Mouse (Mus musculus): ENCODE measurements around the gene Akap6. TPM values are rescaled to one million over a fixed set of nuclear protein-coding genes. Genes with fewer than 3 reads are reported as not detected.

The Akap6 gene
- total RNA-seq, 1 experiment = 0.09 TPM

GRCm38 (mm10) chr12:52991745-52992144 is 292.6 kb downstream of the Akap6 start:
- in situ Hi-C loops (cut with MboI; ENCODE audit: low sequenced_read_pairs in 2 of 2, unreplicated experiment in 2 of 2) = no loop called here
- no peak for DNase-seq (ENCODE audit: low read depth, low spot score)

GRCm38 (mm10) chr12:53012336-53012735 is 313.2 kb downstream of the Akap6 start:
- Histone ChIP-seq H3K4me3 (ENCODE audit: insufficient read depth in 1 of 2, low read depth in 1 of 2, low read length in 2 of 2, poor library complexity in 1 of 2, severe bottlenecking in 1 of 2) (no peak overlapping the region), H3K9ac (ENCODE audit: insufficient read depth, low read depth, low read length, poor library complexity, severe bottlenecking) (no peak overlapping the region), H3K4me1 (ENCODE audit: control insufficient read depth in 2 of 2, insufficient read depth in 2 of 2, low read length in 2 of 2, poor library complexity in 1 of 2) (no peaks in the 10 kb centered on the region), H3K27ac (ENCODE audit: insufficient read depth, low read depth, low read length, poor library complexity, severe bottlenecking) (no peak overlapping the region), H3K9me3 (ENCODE audit: control insufficient read depth, insufficient read depth, low read depth, low read length) (no peaks in the 10 kb centered on the region), H3K36me3 (ENCODE audit: control insufficient read depth, insufficient read depth, low read length, poor library complexity, severe bottlenecking) (no peaks in the 10 kb centered on the region)
- in situ Hi-C loops (cut with MboI; ENCODE audit: low sequenced_read_pairs in 2 of 2, unreplicated experiment in 2 of 2) = no loop called here
- no peak for DNase-seq (ENCODE audit: low read depth, low spot score)
- TF ChIP-seq ZNF384 (IDR thresholded peaks at IDR 0.05; ENCODE audit: low read depth, low read length) (no peak), ZC3H11A (IDR thresholded peaks at IDR 0.05; ENCODE audit: borderline replicate concordance, low read depth, low read length) (no peak), HCFC1 (IDR thresholded peaks at IDR 0.05; ENCODE audit: borderline replicate concordance, insufficient read depth, low read length) (no peak), MAFK (IDR thresholded peaks at IDR 0.05; ENCODE audit: insufficient read depth, low read depth, low read length) (0 out of 2 replicates have a peak, but pooled peaks have one; percentile 14), CHD2 (IDR thresholded peaks at IDR 0.05; ENCODE audit: low read depth, low read length) (no peak)

More at GRCm38 (mm10) chr12:52991745-52992144, 292.6 kb downstream of the Akap6 start:
- no peaks in the 10 kb centered on the region for H3K4me1 ChIP-seq (ENCODE audit: control insufficient read depth in 2 of 2, insufficient read depth in 2 of 2, low read length in 2 of 2, poor library complexity in 1 of 2)
- no peak overlapping the region for H3K9ac ChIP-seq (ENCODE audit: insufficient read depth, low read depth, low read length, poor library complexity, severe bottlenecking)
- no peak overlapping the region for H3K4me3 ChIP-seq (ENCODE audit: insufficient read depth in 1 of 2, low read depth in 1 of 2, low read length in 2 of 2, poor library complexity in 1 of 2, severe bottlenecking in 1 of 2)
- no peak for TF ChIP-seq ZNF384 (IDR thresholded peaks at IDR 0.05; ENCODE audit: low read depth, low read length)
- no peak for TF ChIP-seq CHD2 (IDR thresholded peaks at IDR 0.05; ENCODE audit: low read depth, low read length)
- no peak for TF ChIP-seq HCFC1 (IDR thresholded peaks at IDR 0.05; ENCODE audit: borderline replicate concordance, insufficient read depth, low read length)
- TF ChIP-seq ZC3H11A (IDR thresholded peaks at IDR 0.05; ENCODE audit: borderline replicate concordance, low read depth, low read length) = no peak
- no peak for TF ChIP-seq MAFK (IDR thresholded peaks at IDR 0.05; ENCODE audit: insufficient read depth, low read depth, low read length)
- H3K27ac ChIP-seq (ENCODE audit: insufficient read depth, low read depth, low read length, poor library complexity, severe bottlenecking) = no peak overlapping the region
- H3K36me3 ChIP-seq (ENCODE audit: control insufficient read depth, insufficient read depth, low read length, poor library complexity, severe bottlenecking) = no peaks in the 10 kb centered on the region
- no peaks in the 10 kb centered on the region for H3K9me3 ChIP-seq (ENCODE audit: control insufficient read depth, insufficient read depth, low read depth, low read length)

- in situ Hi-C loops (cut with MboI; ENCODE audit: low sequenced_read_pairs in 2 of 2, unreplicated experiment in 2 of 2) = no loop called here
- H3K27ac ChIP-seq (ENCODE audit: insufficient read depth, low read depth, low read length, poor library complexity, severe bottlenecking) = no peak overlapping the region
- no peaks in the 10 kb centered on the region for H3K9me3 ChIP-seq (ENCODE audit: control insufficient read depth, insufficient read depth, low read depth, low read length)
- H3K4me3 ChIP-seq (ENCODE audit: insufficient read depth in 1 of 2, low read depth in 1 of 2, low read length in 2 of 2, poor library complexity in 1 of 2, severe bottlenecking in 1 of 2) = no peak overlapping the region
- no peak for DNase-seq (ENCODE audit: low read depth, low spot score)
- H3K36me3 ChIP-seq (ENCODE audit: control insufficient read depth, insufficient read depth, low read length, poor library complexity, severe bottlenecking) = no peaks in the 10 kb centered on the region
- TF ChIP-seq ZC3H11A (IDR thresholded peaks at IDR 0.05; ENCODE audit: borderline replicate concordance, low read depth, low read length) = no peak
- TF ChIP-seq ZNF384 (IDR thresholded peaks at IDR 0.05; ENCODE audit: low read depth, low read length) = no peak
- no peak for TF ChIP-seq CHD2 (IDR thresholded peaks at IDR 0.05; ENCODE audit: low read depth, low read length)
- no peak for TF ChIP-seq MAFK (IDR thresholded peaks at IDR 0.05; ENCODE audit: insufficient read depth, low read depth, low read length)
- no peak for TF ChIP-seq HCFC1 (IDR thresholded peaks at IDR 0.05; ENCODE audit: borderline replicate concordance, insufficient read depth, low read length)
- H3K9ac ChIP-seq (ENCODE audit: insufficient read depth, low read depth, low read length, poor library complexity, severe bottlenecking) = no peak overlapping the region
- H3K4me1 ChIP-seq (ENCODE audit: control insufficient read depth in 2 of 2, insufficient read depth in 2 of 2, low read length in 2 of 2, poor library complexity in 1 of 2) = no peaks in the 10 kb centered on the region
Measured at GRCm38 (mm10) chr12:53014539-53014938, 315.4 kb downstream of the Akap6 start.

- H3K36me3 ChIP-seq (ENCODE audit: control insufficient read depth, insufficient read depth, low read length, poor library complexity, severe bottlenecking) = no peaks in the 10 kb centered on the region
Measured at GRCm38 (mm10) chr12:53024575-53025246, 325.5 kb downstream of the Akap6 start.

More at GRCm38 (mm10) chr12:53024575-53025246, 325.5 kb downstream of the Akap6 start:
- H3K27ac ChIP-seq (ENCODE audit: insufficient read depth, low read depth, low read length, poor library complexity, severe bottlenecking) = no peak overlapping the region
- H3K4me1 ChIP-seq (ENCODE audit: control insufficient read depth in 2 of 2, insufficient read depth in 2 of 2, low read length in 2 of 2, poor library complexity in 1 of 2) = no peaks in the 10 kb centered on the region
- TF ChIP-seq ZC3H11A (IDR thresholded peaks at IDR 0.05; ENCODE audit: borderline replicate concordance, low read depth, low read length) = no peak
- TF ChIP-seq HCFC1 (IDR thresholded peaks at IDR 0.05; ENCODE audit: borderline replicate concordance, insufficient read depth, low read length) = no peak
- TF ChIP-seq MAFK (IDR thresholded peaks at IDR 0.05; ENCODE audit: insufficient read depth, low read depth, low read length) = no peak
- no peak for TF ChIP-seq ZNF384 (IDR thresholded peaks at IDR 0.05; ENCODE audit: low read depth, low read length)
- TF ChIP-seq CHD2 (IDR thresholded peaks at IDR 0.05; ENCODE audit: low read depth, low read length) = no peak
- no peaks in the 10 kb centered on the region for H3K9me3 ChIP-seq (ENCODE audit: control insufficient read depth, insufficient read depth, low read depth, low read length)
- DNase-seq (ENCODE audit: low read depth, low spot score) = no peak
- in situ Hi-C loops (cut with MboI; ENCODE audit: low sequenced_read_pairs in 2 of 2, unreplicated experiment in 2 of 2) = no loop called here
- no peak overlapping the region for H3K9ac ChIP-seq (ENCODE audit: insufficient read depth, low read depth, low read length, poor library complexity, severe bottlenecking)
- H3K4me3 ChIP-seq (ENCODE audit: insufficient read depth in 1 of 2, low read depth in 1 of 2, low read length in 2 of 2, poor library complexity in 1 of 2, severe bottlenecking in 1 of 2) = no peak overlapping the region
